Mouse (Mus musculus): ENCODE results near the gene 4931406C07Rik. TPM values are rescaled to one million over a fixed set of nuclear protein-coding genes. Genes with fewer than 3 reads are reported as not detected.

The 4931406C07Rik gene
- total RNA-seq, 2 experiments from 2014 or later: 9.3 to 12.5 TPM

DNA sequence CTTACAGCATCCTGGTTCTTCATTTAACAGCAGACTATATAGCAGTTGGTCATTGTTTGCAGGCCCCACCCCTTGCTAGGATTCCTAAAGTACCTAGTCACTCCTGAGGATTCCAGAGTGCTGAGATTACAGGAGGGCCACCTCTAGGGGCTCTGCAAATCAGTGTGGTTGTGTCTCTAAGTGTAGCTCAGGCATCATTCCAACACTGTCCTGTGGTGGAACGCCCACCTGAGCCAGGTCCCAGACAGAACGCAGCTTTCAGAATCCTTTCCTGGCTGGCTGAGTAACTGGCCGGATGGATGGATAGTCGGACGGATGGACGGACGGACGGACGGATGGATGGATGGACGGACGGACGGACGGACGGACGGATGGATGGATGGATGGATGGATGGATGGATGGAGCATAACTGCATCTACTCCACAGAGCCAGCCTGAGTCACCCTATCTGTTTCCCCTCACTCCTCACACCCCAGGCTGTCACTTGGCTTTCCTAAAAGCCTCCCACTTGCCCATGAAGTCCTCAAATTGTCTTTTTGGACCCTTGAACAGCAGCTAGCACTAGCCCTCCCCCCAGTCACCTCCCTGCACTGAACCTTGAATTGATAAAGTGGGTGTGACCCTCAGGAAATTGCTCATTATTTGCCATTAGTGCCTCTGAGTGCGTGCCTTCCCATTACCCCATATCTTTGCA lies 67.8 kb downstream of the 4931406C07Rik start:
- no peak for DNase-seq

DNA sequence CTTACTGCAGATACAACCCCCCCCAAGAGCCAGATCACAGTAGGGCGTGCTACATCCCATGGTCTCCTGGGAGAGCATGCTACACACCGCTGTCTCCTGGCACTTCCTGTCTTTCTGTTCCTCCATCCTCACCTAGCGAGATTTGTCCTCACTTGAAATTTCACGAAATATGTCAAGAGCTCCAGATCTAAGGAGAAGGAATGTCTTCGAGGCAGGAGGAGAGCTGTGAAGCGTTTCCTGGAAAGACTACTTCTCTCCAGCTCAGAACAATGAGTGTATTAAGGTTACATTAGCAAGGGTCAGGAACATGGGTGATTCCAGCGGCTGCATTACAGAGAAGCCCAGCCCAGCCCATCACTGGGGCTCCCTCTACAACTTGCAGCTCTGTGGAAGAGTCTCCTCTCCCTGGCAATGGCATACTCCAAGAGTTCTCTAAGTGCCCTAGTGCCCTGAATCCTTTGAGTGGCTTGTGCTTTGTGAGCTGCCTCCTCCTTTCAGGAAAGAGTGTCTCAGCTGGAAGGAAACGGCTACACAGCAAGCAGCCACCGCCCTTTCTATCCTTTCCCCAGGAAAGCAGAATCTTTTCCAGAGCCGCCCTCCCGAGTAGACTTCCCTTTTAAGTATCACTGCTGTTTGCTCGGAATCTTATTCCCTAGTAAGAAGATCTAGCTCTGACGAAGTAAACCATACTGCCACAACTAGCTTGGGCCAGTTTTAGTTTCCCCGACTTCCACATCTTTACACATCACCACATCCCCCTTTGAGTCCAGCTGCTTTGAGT lies 68.5 kb downstream of the 4931406C07Rik start:
- DNase-seq: no peak

DNA sequence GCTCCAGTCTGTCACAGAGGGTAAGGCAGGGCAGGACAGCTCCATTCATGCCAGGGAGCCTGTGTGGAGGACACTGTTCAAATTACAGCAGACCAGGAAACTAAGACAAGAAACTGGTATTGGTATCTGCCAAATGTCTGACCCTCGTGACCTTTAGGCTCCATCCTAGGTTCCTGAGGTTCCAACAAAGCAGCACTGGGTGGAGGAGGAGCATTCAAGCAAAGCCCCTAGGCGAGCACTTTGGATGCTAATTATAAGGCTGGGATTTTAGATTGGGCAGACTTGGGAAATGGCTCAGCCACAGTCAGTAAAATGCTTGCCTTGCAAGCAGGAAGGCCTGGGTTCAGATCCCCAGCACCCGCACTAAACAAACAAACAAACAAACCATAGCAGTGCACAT lies 70.3 kb downstream of the 4931406C07Rik start:
- no peak for DNase-seq

DNA sequence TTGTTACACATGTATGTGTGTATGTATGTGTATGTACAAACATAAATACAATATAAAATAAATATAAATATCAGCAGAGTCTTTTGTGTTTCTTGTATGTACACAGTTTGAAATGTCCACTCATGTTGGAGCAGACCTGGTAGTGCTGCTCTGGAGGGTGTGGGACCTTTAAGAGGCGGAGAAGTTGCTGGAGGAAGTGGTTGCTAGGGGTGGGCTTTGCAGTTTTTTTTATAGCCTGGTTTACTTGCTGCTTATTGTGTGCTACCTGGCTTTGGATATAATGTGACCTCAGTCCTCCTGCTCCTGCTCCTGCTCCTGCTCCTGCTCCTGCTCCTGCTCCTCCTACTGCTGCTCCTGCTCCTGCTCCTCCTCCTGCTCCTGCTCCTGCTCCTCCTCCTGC lies 72.6 kb downstream of the 4931406C07Rik start:
- no peak for DNase-seq

Small RNAs within 50 kb of the gene (microRNA-seq; reads per million reads assigned to microRNA genes)
- gene Gm49349: 0 reads per million in 2 experiments
- 0 to 0.25 reads per million in 2 experiments for gene mmu-mir-7650

Other genes starting within 250 kb of the 4931406C07Rik start
- gene Hephl1, start 194.3 kb downstream of the 4931406C07Rik start, total RNA-seq (2021): under 1 TPM; 0.49 to 0.61 TPM
- gene Vstm5, start 67.4 kb downstream of the 4931406C07Rik start, total RNA-seq (2021): under 1 TPM; 0.25 to 0.47 TPM
- gene Med17, start 26.5 kb downstream of the 4931406C07Rik start, total RNA-seq (2021): 10 to 100 TPM; 14.4 to 16.0 TPM
- 10 to 100 TPM; 50.4 to 65.8 TPM for gene Taf1d, start 234 bp downstream of the 4931406C07Rik start, total RNA-seq (2021)
- gene Cep295, start 51.3 kb upstream of the 4931406C07Rik start, total RNA-seq (2021): 10 to 100 TPM; 10.1 TPM
- gene Smco4, start 187.0 kb upstream of the 4931406C07Rik start, total RNA-seq (2021): 10 to 100 TPM; 17.0 to 17.9 TPM

All from gastrocnemius, postnatal 10 days (tissue).